ENCODE assay signal across 26 mouse cellular contexts in genomic region chr10:107982632-107983031, GRCm38 (mm10).
DNase-seq lines count a peak whose midpoint lies in the region; ATAC-seq lines count a peak whose summit lies in the region.
"Had no signal": no experiment of that assay in that cellular context is flagged by ENCODE, and none has a peak within 500 bp of the region (broad histone marks: within the 10 kb centered on the region; RNA-seq: fewer than 3 reads in every experiment).

No protein-coding gene starts in this region.

- no peak for DNase-seq in forebrain, embryonic 11.5 days (ENCODE audit: low spot score)
- no peak for DNase-seq in forebrain, embryonic 10.5 days (ENCODE audit: extremely low spot score, low spot score)
- peak; percentile 27 for DNase-seq in retina, postnatal 1 day
- DNase-seq in retina, embryonic 14.5 days (ENCODE audit: low spot score): no peak
- DNase-seq: adrenal gland, adult 8-10 months; adrenal gland, postnatal 14 days; adrenal gland, postnatal 36 days; B cell, adult 2 months; cerebellum, adult 11 months; cerebellum, adult 18-20 months; cerebellum, adult 8-10 months; cerebellum, adult 9-11 months; cerebellum, postnatal 14 days; cerebellum, postnatal 36 days; embryo, embryonic 11 days had no signal

- H3K36me3 ChIP-seq in forebrain, embryonic 11.5 days (ENCODE audit: control insufficient read depth, insufficient read depth, low read length): no peaks in the 10 kb centered on the region
- no peaks in the 10 kb centered on the region for H3K36me3 ChIP-seq in forebrain, embryonic 15.5 days
- H3K36me3 ChIP-seq in forebrain, embryonic 16.5 days (ENCODE audit: control insufficient read depth, insufficient read depth): no peaks in the 10 kb centered on the region
- H3K36me3 ChIP-seq in forebrain, embryonic 10.5 days (replicated peaks): no peaks in the 10 kb centered on the region
- H3K36me3 ChIP-seq: embryonic facial prominence, embryonic 13.5 days; embryonic facial prominence, embryonic 15.5 days; forebrain, embryonic 12.5 days; G1E had no signal

- no peaks in the 10 kb centered on the region for H3K9me3 ChIP-seq in forebrain, embryonic 11.5 days (ENCODE audit: control insufficient read depth, low read length)
- no peaks in the 10 kb centered on the region for H3K9me3 ChIP-seq in forebrain, embryonic 15.5 days
- H3K9me3 ChIP-seq in forebrain, embryonic 16.5 days (ENCODE audit: control insufficient read depth, low read length): no peaks in the 10 kb centered on the region
- no peaks in the 10 kb centered on the region for H3K9me3 ChIP-seq in forebrain, embryonic 10.5 days
- H3K9me3 ChIP-seq: embryonic facial prominence, embryonic 13.5 days; embryonic facial prominence, embryonic 15.5 days; forebrain, embryonic 12.5 days; G1E had no signal

- H3K4me3 ChIP-seq in forebrain, embryonic 11.5 days (ENCODE audit: low read depth, low read length): no peak overlapping the region
- H3K4me3 ChIP-seq in forebrain, embryonic 15.5 days: no peak overlapping the region
- no peak overlapping the region for H3K4me3 ChIP-seq in forebrain, embryonic 16.5 days (replicated peaks; ENCODE audit: low read length)
- no peak overlapping the region for H3K4me3 ChIP-seq in forebrain, embryonic 10.5 days
- H3K4me3 ChIP-seq: embryonic facial prominence, embryonic 13.5 days; embryonic facial prominence, embryonic 15.5 days; erythroblast, embryonic 14.5 days; forebrain, embryonic 12.5 days had no signal

- no peaks in the 10 kb centered on the region for H3K27me3 ChIP-seq in forebrain, embryonic 11.5 days (ENCODE audit: control insufficient read depth, insufficient read depth, low read length)
- no peaks in the 10 kb centered on the region for H3K27me3 ChIP-seq in forebrain, embryonic 15.5 days
- H3K27me3 ChIP-seq in forebrain, embryonic 16.5 days (replicated peaks; ENCODE audit: control insufficient read depth, insufficient read depth, low read length): no peaks in the 10 kb centered on the region
- no peaks in the 10 kb centered on the region for H3K27me3 ChIP-seq in forebrain, embryonic 10.5 days (ENCODE audit: poor library complexity, severe bottlenecking)
- H3K27me3 ChIP-seq: CH12.LX; embryonic facial prominence, embryonic 13.5 days; embryonic facial prominence, embryonic 15.5 days; forebrain, embryonic 12.5 days had no signal

- H3K4me2 ChIP-seq in forebrain, embryonic 11.5 days (ENCODE audit: low read depth, low read length, severe bottlenecking): no peak overlapping the region
- H3K4me2 ChIP-seq in forebrain, embryonic 15.5 days (replicated peaks): no peak overlapping the region
- H3K4me2 ChIP-seq in forebrain, embryonic 16.5 days (ENCODE audit: low read length): no peak overlapping the region
- H3K4me2 ChIP-seq: embryonic facial prominence, embryonic 13.5 days; embryonic facial prominence, embryonic 15.5 days; forebrain, embryonic 12.5 days had no signal

- ATAC-seq in forebrain, embryonic 11.5 days (replicated peaks; ENCODE audit: low FRiP score): 0 out of 2 replicates have a peak, but pooled peaks have one; percentile 21
- ATAC-seq in forebrain, embryonic 15.5 days (replicated peaks): no peak
- ATAC-seq in forebrain, embryonic 16.5 days: peak; percentile 57
- ATAC-seq: activated CD4-positive, CD25-positive, alpha-beta regulatory T cell, adult 4 months; CD4-positive, CD25-positive, alpha-beta regulatory T cell, adult 4 months; Patski had no signal

- no peak overlapping the region for H3K27ac ChIP-seq in forebrain, embryonic 11.5 days (ENCODE audit: low read depth, low read length)
- no peak overlapping the region for H3K27ac ChIP-seq in forebrain, embryonic 15.5 days (replicated peaks)
- no peak overlapping the region for H3K27ac ChIP-seq in forebrain, embryonic 16.5 days (ENCODE audit: low read length)
- H3K27ac ChIP-seq in forebrain, embryonic 10.5 days: no peak overlapping the region
- H3K27ac ChIP-seq: embryonic facial prominence, embryonic 13.5 days; embryonic facial prominence, embryonic 15.5 days; forebrain, embryonic 12.5 days had no signal

- WGBS in forebrain, embryonic 11.5 days: 72% methylated on average over 5 of the region's 5 CpGs
- WGBS in forebrain, embryonic 15.5 days: 28% methylated on average over 5 of the region's 5 CpGs
- WGBS in forebrain, embryonic 16.5 days: 28% methylated on average over 5 of the region's 5 CpGs
- 84% methylated on average over 5 of the region's 5 CpGs for WGBS in forebrain, embryonic 10.5 days

- H3K9ac ChIP-seq in forebrain, embryonic 11.5 days (ENCODE audit: low read length): no peak overlapping the region
- no peak overlapping the region for H3K9ac ChIP-seq in forebrain, embryonic 15.5 days (replicated peaks)
- H3K9ac ChIP-seq in forebrain, embryonic 16.5 days (replicated peaks; ENCODE audit: low read depth, low read length): no peak overlapping the region
- H3K9ac ChIP-seq: embryonic facial prominence, embryonic 13.5 days; embryonic facial prominence, embryonic 15.5 days; forebrain, embryonic 12.5 days had no signal

- H3K4me1 ChIP-seq in forebrain, embryonic 11.5 days (replicated peaks; ENCODE audit: control insufficient read depth, insufficient read depth, low read length): no peaks in the 10 kb centered on the region
- H3K4me1 ChIP-seq in forebrain, embryonic 15.5 days: no peaks in the 10 kb centered on the region
- 0 out of 2 replicates have a peak, but pooled peaks cover 3% of the 10 kb centered on the region for H3K4me1 ChIP-seq in forebrain, embryonic 16.5 days (replicated peaks; ENCODE audit: control insufficient read depth, insufficient read depth, low read length)
- H3K4me1 ChIP-seq in forebrain, embryonic 10.5 days: no peaks in the 10 kb centered on the region
- H3K4me1 ChIP-seq: embryonic facial prominence, embryonic 13.5 days; embryonic facial prominence, embryonic 15.5 days; forebrain, embryonic 12.5 days had no signal
